Mouse (Mus musculus) brown adipose tissue, adult 24 weeks (tissue): ENCODE measurements around the gene Ablim1. TPM values are rescaled to one million over a fixed set of nuclear protein-coding genes. Genes with fewer than 3 reads are reported as not detected.

Experiments
- H3K27ac ChIP-seq: fragments of 200-500 bp; replicated peaks from 2 replicates; pipeline ENCODE4 v1.5.1; 2012; ENCODE audit warnings: low read depth, mild to moderate bottlenecking, low read length
- H3K4me1 ChIP-seq: fragments of 200-500 bp; 2 replicates; pipeline ENCODE4 v1.6.1; 2012; ENCODE audit warnings: low read length, mixed read lengths; ENCODE audit not compliant: control insufficient read depth, insufficient read depth, insufficient read length
- H3K4me3 ChIP-seq: fragments of 200-500 bp; 2 replicates; pipeline ENCODE4 v1.5.1; 2012; ENCODE audit warnings: low read depth, mild to moderate bottlenecking, low read length, moderate library complexity; ENCODE audit not compliant: insufficient read depth
- polyA plus RNA-seq: library from polyadenylated mRNA; stranded (reverse); fragments of >200 nt; gene quantifications from 2 replicates; pipeline ENCODE4 v1.2.4, GENCODE M21; 2012; ENCODE audit not compliant: missing spikeins, insufficient read depth, insufficient read length

Gene Ablim1
- polyA plus RNA-seq, 1 experiment, result 52.5 TPM

DNA sequence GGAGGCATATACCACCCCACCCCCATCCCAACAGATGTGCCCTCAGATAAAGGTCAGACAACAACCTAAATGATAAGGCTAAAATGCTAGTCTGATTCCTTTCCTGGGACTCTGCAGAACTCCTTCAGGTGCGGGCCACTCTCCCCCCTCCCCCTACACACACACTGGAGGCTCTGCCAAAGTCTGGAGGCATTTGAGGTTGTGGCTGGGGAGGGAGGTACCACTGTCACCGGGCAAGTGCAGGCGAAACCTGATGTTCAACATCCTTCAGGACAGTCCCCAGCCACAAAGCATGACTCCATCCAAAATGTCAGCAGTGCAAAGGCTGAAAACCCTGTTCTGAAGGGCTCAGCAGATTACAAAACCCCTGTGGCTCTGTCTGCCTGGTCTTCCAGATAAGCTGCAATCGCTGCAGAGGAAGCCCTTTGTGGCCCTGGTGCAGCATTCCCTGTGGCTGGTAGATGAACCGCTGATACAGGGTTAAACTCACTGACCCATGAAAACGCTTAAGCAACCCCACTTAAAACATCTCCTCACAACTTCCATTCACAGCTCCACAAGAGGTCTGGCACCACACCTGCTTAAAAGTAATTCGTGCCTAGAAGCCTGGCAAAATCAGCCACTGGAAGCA, 197.7 kb downstream of the Ablim1 start:
- peak overlapping the region; percentile 73 for H3K4me3 ChIP-seq
- H3K27ac ChIP-seq, result peak overlapping the region; percentile 95

DNA sequence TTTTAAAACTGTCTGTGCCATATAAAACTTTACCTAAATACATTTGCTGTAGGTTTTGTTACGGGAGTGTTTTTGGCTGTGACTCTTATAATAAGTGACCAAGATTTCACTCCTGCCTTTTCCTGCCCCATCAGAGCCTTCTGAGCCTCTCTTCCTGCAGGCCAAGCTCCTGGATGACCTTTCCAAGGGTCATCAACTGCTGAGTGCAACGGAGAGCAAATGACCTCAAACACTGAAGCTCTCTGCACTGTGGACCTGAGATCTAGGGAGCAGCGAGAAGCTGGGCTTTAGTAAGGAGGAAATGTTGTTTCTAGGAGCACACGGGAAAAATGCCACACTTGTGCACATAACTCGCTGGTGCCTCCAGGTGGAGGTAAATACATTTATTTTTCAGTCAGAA, 199.0 kb downstream of the Ablim1 start:
- Histone ChIP-seq H3K27ac (peak overlapping the region; percentile 95), H3K4me1 (peaks cover 18% of the 10 kb centered on the region), H3K4me3 (no peak overlapping the region)

More for the DNA sequence above, 197.7 kb downstream of the Ablim1 start:
- H3K4me1 ChIP-seq, result peaks cover 11% of the 10 kb centered on the region

DNA sequence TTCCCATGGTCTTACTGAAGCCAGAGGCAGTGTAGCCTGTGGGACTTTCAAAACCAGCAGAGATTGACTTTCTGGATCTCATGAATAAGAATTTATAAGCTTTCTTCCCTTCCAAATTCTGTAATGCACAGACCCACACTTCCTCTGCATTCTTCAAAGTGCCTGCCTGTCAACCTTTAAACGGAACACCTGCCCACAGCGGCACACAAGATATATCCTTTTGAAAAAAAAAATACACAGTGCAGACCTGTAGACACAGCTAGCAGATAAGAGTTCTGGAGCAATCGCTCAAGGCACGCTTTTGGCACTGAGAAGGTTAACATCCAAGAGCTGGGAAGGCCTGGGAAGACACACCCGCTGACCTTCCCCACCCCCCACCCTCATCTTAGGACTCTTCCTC, 199.8 kb downstream of the Ablim1 start:
- no peak overlapping the region for H3K4me3 ChIP-seq
- H3K4me1 ChIP-seq, result peaks cover 18% of the 10 kb centered on the region
- H3K27ac ChIP-seq, result peak overlapping the region; percentile 95

DNA sequence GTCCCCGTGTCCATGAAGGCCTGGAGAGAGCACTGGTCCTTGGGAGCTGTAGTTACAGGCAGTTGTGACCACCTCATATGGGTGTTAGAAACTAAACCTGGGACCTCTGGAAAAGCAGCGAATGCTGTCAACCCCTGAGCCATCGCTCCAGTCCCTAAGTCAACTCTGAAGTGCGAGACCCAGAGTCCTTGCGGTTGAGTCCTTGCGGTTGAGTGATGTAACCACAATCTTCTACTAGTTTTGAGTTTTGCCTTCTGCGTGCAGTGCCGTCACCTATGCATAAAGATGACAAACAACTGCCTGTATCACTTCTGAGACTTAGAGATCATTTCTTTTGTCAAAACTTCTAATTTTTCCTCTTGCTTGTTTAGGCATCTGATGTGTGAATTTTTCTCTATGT, 200.7 kb downstream of the Ablim1 start:
- Histone ChIP-seq H3K4me1 (peaks cover 22% of the 10 kb centered on the region), H3K27ac (peak overlapping the region; percentile 42)

DNA sequence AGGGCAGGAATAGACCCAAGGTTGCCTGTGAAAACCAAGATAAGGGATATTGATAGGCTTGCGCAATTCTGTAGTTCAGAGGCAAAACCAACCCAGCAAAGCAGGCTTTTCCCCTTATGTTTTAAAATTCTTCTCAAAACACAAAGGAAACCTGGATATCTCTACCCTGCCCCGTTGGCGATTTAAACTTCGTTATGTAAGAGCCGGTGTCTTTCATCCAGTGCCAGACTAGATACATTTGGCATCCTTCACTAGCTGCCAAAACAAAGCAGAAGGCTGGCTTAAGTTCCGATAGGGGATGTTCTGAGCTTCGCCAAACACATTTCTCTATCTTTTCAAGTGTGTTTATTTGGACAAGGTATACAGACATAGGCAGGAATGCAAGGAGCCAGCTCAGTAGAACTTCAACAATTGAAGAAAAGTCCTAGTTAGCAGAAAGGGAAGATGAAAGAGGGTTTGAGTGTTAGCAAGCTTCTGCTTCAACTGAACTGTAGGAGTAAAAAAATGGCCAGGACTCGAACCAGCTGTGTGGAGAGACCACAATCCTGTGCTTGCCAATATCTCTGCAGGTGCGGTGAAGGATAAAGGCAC, 201.8 kb downstream of the Ablim1 start:
- Histone ChIP-seq H3K4me3 (no peak overlapping the region), H3K27ac (peak overlapping the region; percentile 64), H3K4me1 (peaks cover 22% of the 10 kb centered on the region)

More for the DNA sequence above, 200.7 kb downstream of the Ablim1 start:
- H3K4me3 ChIP-seq, result no peak overlapping the region

DNA sequence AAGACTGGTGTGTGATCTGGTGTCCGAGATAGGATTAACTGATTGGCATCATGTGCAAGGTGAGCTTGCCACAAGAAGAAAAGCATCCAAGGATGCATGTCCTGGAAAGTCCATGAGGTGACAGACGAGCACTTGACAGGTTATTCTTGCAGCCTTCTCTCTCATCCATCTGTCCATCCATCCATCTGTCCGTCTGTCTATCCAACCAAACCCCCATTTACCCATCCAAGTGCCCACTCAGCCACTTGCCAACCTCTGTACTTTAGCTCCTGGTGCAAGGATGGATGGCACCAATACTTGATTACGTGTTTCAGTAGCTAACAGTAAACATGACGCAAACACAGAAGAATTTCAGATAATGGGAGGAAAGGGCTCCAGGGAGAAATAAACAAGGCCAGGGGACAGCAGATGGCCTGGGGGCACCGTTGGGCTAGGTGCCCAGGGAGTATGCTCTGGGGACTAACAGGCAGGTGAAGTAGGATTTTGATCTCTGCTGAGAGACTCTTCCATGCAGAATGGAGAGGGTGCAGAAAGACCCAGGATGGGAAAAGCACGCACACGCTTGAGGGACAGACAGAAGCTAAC, 202.4 kb downstream of the Ablim1 start:
- peaks cover 22% of the 10 kb centered on the region for H3K4me1 ChIP-seq
- H3K27ac ChIP-seq, result peak overlapping the region; percentile 64
- no peak overlapping the region for H3K4me3 ChIP-seq

DNA sequence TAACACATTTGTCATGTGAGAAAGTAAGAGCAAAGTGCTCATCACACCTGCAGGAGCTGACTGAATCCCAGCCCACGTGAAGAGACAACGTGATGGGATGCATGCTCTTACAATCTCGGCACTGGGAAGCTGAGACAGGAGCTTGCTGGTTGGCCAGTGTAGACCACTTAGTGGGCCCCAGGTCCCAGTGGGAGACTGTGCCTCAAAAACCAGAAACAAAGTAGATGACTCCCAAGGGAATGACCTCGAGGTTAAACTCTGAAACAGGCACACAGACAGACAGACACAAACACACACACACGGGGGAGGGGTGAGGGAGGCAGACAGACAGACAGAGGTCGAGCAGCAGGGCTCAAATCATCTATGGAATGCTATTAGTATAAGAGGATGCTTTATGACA, 203.4 kb downstream of the Ablim1 start:
- H3K4me1 ChIP-seq, result peaks cover 25% of the 10 kb centered on the region
- peak overlapping the region; percentile 57 for H3K27ac ChIP-seq
- H3K4me3 ChIP-seq, result no peak overlapping the region

DNA sequence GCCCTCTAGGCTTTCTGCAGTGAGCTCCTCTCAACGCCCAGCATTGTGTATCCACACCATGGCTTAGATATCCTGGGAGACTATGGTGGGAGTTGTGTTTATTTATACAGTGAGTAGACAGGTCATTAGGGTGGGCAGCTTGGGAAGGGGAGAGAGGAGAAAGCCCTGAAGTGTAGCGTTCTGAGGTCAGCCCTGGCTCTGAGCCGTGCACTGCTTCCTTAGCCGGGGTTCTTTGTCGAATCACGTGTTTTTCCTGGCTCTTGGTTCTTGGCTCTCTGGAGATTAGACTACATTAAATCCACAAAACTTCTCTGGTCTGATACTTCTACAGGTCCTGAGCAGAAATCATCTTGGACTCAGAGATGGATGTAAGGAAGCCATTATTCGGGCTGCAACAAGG, 205.1 kb downstream of the Ablim1 start:
- Histone ChIP-seq H3K27ac (peak overlapping the region; percentile 67), H3K4me1 (peaks cover 36% of the 10 kb centered on the region), H3K4me3 (no peak overlapping the region)

DNA sequence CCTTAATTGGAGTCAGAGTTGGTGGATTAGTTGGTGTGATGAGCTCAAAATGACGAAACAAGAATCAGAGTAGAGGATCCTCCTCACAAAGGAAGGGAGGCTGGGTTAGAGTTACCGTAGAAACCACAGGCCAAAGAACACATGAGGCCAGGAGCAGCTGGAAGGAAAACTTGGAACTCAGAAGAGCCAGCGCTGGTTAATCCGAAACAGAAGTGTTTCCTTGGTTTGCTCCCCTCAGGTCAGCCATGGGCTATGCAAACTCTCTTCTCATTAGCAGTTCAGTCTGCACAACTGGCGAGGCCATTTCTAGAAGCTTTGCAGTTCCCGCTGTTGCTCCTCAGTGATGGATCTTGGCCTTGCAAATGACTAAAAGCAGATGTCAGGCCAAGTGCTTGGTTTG, 208.2 kb downstream of the Ablim1 start:
- Histone ChIP-seq H3K4me3 (no peak overlapping the region), H3K27ac (peak overlapping the region; percentile 67), H3K4me1 (peaks cover 42% of the 10 kb centered on the region)

DNA sequence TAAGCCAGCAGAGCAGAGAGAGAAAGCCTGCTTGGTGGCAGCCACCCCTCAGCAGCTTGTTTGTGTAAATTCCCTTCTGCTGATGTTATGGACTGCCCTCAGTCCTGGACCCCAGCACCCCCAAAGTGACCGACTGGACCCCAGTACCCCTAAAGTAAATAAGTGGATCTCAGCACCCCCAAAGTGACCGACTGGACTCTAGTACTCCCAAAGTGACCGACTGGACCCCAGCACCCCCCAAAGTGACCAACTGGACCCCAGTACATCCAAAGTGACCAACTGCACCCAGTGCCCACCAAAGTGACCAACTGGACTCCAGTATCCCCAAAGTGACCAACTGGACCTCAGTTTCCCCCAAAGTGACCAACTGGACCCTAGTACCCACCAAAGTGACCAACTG, 208.7 kb downstream of the Ablim1 start:
- Histone ChIP-seq H3K4me1 (peaks cover 40% of the 10 kb centered on the region), H3K27ac (peak overlapping the region; percentile 67), H3K4me3 (no peak overlapping the region)

DNA sequence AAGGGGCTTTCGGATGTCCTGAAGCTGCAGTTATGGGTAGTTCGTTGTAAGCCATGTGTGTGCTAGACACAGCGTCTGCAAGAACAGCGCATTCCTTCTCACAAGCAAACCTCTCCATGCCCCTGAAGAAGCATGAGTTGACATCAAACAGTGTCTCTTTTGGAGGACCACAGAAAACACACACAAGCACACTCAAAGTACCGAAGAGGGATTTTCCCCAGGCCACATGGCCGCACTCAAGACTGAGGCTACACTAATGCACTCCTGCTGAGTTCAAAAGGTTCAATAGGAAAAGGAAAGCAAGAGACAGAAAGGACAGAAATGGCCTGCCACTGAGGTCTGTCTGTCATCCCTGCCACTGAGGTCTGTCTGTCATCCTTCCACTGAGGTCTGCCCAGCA, 209.6 kb downstream of the Ablim1 start:
- Histone ChIP-seq H3K4me3 (no peak overlapping the region), H3K27ac (peak overlapping the region; percentile 67), H3K4me1 (peaks cover 38% of the 10 kb centered on the region)

DNA sequence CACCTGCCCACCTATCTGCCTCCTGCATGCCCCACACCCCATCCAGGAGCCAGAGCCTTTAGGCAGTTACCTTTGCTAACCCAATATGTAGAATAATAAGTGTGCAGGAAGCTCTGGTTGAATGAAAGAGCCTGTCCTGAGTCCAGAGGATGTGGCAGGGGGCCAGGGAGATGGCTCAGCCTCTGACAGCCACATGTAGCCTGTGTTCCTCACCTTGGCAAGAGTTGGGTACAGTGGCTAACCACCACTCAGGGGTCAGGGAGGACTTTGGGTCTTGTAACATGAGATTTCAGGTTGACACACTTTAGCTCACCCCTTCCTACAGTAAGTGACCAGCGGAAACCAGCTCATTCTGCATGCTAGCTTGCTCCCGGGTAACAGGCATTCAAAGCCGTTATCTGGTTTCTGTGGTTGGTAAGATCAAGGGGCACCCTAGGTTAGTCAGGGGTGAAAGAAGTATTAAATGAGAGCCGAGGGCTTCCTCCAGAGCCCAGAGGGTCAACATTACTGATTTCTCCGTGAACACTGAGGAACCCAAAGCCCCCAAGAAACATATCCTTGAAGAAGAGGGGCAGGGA, 210.5 kb downstream of the Ablim1 start:
- H3K4me1 ChIP-seq, result peaks cover 42% of the 10 kb centered on the region
- peak overlapping the region; percentile 86 for H3K27ac ChIP-seq
- H3K4me3 ChIP-seq, result no peak overlapping the region

DNA sequence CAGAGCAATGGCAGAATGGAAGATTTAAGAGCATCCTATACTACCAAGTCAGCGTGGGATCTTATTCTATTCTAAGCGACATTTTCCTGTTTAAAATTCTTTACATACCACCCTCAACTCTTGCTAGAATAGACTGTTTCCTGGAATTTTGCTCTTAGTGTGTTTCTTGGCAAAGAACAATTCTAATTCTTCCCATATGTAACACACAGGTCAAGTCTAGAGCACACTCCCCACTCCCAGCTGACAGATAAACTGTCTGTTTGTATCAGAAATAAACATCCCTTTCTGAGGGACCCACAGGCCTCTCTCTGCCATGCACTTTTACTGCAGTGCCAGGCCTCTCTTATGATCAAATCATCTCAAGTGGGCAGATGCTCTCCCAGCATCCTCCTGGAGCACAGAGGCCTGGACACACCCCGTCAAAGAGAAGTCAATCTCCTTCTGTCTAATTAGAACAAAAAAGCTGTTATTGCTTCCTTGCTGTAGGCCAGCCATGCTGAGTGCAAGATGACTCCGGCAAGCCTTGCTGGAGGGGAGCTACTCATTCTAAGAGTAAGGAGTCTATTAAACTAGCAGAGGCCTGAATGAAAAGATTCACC, 211.3 kb downstream of the Ablim1 start:
- peaks cover 43% of the 10 kb centered on the region for H3K4me1 ChIP-seq
- peak overlapping the region; percentile 97 for H3K27ac ChIP-seq
- H3K4me3 ChIP-seq, result no peak overlapping the region

DNA sequence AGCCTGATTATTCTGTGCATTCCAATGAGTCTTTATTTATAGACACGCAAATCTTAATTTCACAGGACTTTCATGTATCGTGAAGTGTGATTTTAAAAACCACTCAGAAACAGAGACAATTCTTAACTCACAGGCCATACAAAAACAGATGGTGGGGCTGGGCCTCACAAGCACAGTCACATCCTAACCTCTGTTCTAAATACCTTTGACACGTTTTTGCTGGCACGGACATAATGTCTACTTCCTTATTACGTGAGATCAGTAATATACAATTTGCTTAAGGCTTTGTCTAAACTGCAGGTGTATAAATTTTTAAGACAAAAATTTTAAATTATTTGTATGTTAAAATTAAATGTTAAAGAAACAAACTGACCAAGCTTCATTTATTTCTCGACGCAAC, 212.7 kb downstream of the Ablim1 start:
- peak overlapping the region; percentile 100 for H3K27ac ChIP-seq
- H3K4me1 ChIP-seq, result peaks cover 53% of the 10 kb centered on the region
- H3K4me3 ChIP-seq, result no peak overlapping the region

DNA sequence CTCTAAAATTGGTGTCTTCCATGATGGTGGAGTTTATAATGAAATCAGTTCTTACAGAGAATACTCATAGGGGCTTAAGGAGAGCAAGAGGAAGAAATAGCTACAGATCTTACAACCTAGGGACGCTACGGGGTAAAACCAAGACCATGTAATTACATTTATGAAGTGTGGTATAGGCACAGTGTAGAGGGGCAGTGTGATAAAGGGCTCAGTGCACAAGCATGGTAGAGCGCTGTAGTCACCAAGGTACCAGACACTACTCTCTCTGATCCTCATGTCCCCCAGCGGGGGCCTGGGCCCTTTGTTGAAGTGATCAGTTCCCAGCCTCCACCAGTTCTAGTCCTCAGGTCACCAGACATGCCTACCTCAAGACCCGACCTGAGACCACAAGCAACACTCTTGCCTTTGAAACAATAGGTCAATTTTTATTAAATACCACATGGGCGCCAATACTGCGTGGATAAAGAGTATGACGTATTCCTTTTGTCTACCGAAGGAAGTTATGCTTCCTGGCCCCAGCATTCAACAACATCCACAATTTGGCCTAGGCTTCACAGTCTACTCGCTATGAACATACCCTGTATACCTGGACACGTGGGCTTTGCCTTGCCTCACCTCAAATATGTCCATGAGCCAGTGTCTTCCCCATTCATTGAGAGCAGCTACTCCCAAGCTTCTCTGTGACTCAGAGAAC, 213.8 kb downstream of the Ablim1 start:
- peak overlapping the region; percentile 100 for H3K27ac ChIP-seq
- H3K4me3 ChIP-seq, result no peak overlapping the region
- peaks cover 48% of the 10 kb centered on the region for H3K4me1 ChIP-seq
